Mouse (Mus musculus) gastrocnemius, postnatal 25 days (tissue): ENCODE measurements around the gene Tmem63b. TPM values are rescaled to one million over a fixed set of nuclear protein-coding genes. Genes with fewer than 3 reads are reported as not detected.
"Not testable (repeated sequence)": the region's sequence is repeated elsewhere in the genome, so short reads cannot be mapped to it uniquely, and the experiment has no call there.

ENCODE experiments used
- DNase-seq: peaks from one replicate; pipeline ENCODE4 v3.0.0; 2022
- total RNA-seq, 2 experiments: library from RNA; stranded (reverse); gene quantifications; 1 replicate in 1 of 2; 2 replicates in 1 of 2; pipeline ENCODE4 v1.2.3; 2021

Tmem63b gene
- total RNA-seq, 2 experiments from 2014 or later = 59.9 to 60.3 TPM

GRCm38 (mm10) chr17:45623425-45623824 lies 63.3 kb downstream of the Tmem63b start:
- DNase-seq = not testable (repeated sequence)

- DNase-seq = peak; percentile 41
Measured at GRCm38 (mm10) chr17:45619386-45620256, 67.1 kb downstream of the Tmem63b start.

GRCm38 (mm10) chr17:45618941-45619385 lies 67.7 kb downstream of the Tmem63b start:
- DNase-seq = peak; percentile 61

- no peak for DNase-seq
Measured at GRCm38 (mm10) chr17:45617655-45618054, 69.0 kb downstream of the Tmem63b start.

GRCm38 (mm10) chr17:45616679-45617078 lies 70.0 kb downstream of the Tmem63b start:
- no peak for DNase-seq

- no peak for DNase-seq
Measured at GRCm38 (mm10) chr17:45616046-45616650, 70.6 kb downstream of the Tmem63b start.

GRCm38 (mm10) chr17:45612921-45613320 lies 73.8 kb downstream of the Tmem63b start:
- no peak for DNase-seq

GRCm38 (mm10) chr17:45612008-45612407 lies 74.7 kb downstream of the Tmem63b start:
- DNase-seq = no peak

Other genes starting within 250 kb of the Tmem63b start
- not detected for gene Spats1, start 211.5 kb downstream of the Tmem63b start, total RNA-seq
- 10 to 100 TPM; 13.5 to 13.8 TPM for gene Aars2, start 180.1 kb downstream of the Tmem63b start, total RNA-seq
- gene Tcte1, start 163.5 kb downstream of the Tmem63b start, total RNA-seq = not detected
- not detected for gene Tmem151b, start 137.2 kb downstream of the Tmem63b start, total RNA-seq
- gene Nfkbie, start 131.2 kb downstream of the Tmem63b start, total RNA-seq = under 1 TPM; 0.48 to 0.69 TPM
- gene Slc35b2, start 123.0 kb downstream of the Tmem63b start, total RNA-seq = 10 to 100 TPM; 17.5 to 21.5 TPM
- 100 to 1,000 TPM; 839 to 859 TPM for gene Hsp90ab1, start 113.6 kb downstream of the Tmem63b start, total RNA-seq
- gene Slc29a1, start 87.3 kb downstream of the Tmem63b start, total RNA-seq = 10 to 100 TPM; 41.4 to 42.2 TPM
- 1 to 10 TPM in 1 of 2 experiments, under 1 TPM in 1; 0.36 to 1.4 TPM for gene Mymx, start 84.8 kb downstream of the Tmem63b start, total RNA-seq
- under 1 TPM; 0.13 to 0.59 TPM for gene Capn11, start 27.6 kb downstream of the Tmem63b start, total RNA-seq
- gene Mrpl14, start 583 bp downstream of the Tmem63b start, total RNA-seq = 10 to 100 TPM; 93.5 to 96.0 TPM
- not detected for gene 1600014C23Rik, start 46.9 kb upstream of the Tmem63b start, total RNA-seq